Mouse (Mus musculus): ENCODE measurements around the gene Rcl1. TPM values are rescaled to one million over a fixed set of nuclear protein-coding genes. Genes with fewer than 3 reads are reported as not detected.

Gene Rcl1
- total RNA-seq, 2 experiments from 2014 or later, result 4.5 to 7.3 TPM

- DNase-seq, result no peak
- intact Hi-C loops (cut with DNase I), result loop anchor here (5.0 kb wide), 1 partner anchor 110 kb away; the partner anchor contains the start of gene Jak2
Observed at GRCm38 (mm10) chr19:29142307-29142706, 41.1 kb downstream of the Rcl1 start.

GRCm38 (mm10) chr19:29145421-29145820 is 44.2 kb downstream of the Rcl1 start:
- intact Hi-C loops (cut with DNase I), result no loop called here

GRCm38 (mm10) chr19:29146820-29147219 is 45.6 kb downstream of the Rcl1 start:
- intact Hi-C loops (cut with DNase I), result no loop called here
- DNase-seq, result no peak

More at GRCm38 (mm10) chr19:29145421-29145820, 44.2 kb downstream of the Rcl1 start:
- DNase-seq, result no peak

GRCm38 (mm10) chr19:29149583-29149982 is 48.4 kb downstream of the Rcl1 start:
- intact Hi-C loops (cut with DNase I), result no loop called here
- no peak for DNase-seq

GRCm38 (mm10) chr19:29150038-29150437 is 48.9 kb downstream of the Rcl1 start:
- intact Hi-C loops (cut with DNase I), result no loop called here
- DNase-seq, result no peak

- DNase-seq, result no peak
- intact Hi-C loops (cut with DNase I), result no loop called here
Observed at GRCm38 (mm10) chr19:29151443-29151842, 50.3 kb downstream of the Rcl1 start.

GRCm38 (mm10) chr19:29155552-29155951 is 54.4 kb downstream of the Rcl1 start:
- no peak for DNase-seq

GRCm38 (mm10) chr19:29156417-29156816 is 55.2 kb downstream of the Rcl1 start:
- intact Hi-C loops (cut with DNase I), result no loop called here
- no peak for DNase-seq

More at GRCm38 (mm10) chr19:29155552-29155951, 54.4 kb downstream of the Rcl1 start:
- intact Hi-C loops (cut with DNase I), result no loop called here

- intact Hi-C loops (cut with DNase I), result no loop called here
- DNase-seq, result no peak
Observed at GRCm38 (mm10) chr19:29157678-29158466, 56.7 kb downstream of the Rcl1 start.

GRCm38 (mm10) chr19:29158486-29158885 is 57.3 kb downstream of the Rcl1 start:
- intact Hi-C loops (cut with DNase I), result no loop called here
- no peak for DNase-seq

- intact Hi-C loops (cut with DNase I), result no loop called here
- no peak for DNase-seq
Observed at GRCm38 (mm10) chr19:29163817-29164527, 62.8 kb downstream of the Rcl1 start.

- intact Hi-C loops (cut with DNase I), result no loop called here
- DNase-seq, result no peak
Observed at GRCm38 (mm10) chr19:29164528-29165166, 63.5 kb downstream of the Rcl1 start.

GRCm38 (mm10) chr19:29167938-29168337 is 66.8 kb downstream of the Rcl1 start:
- intact Hi-C loops (cut with DNase I), result no loop called here
- DNase-seq, result no peak

GRCm38 (mm10) chr19:29180336-29180735 is 79.2 kb downstream of the Rcl1 start:
- intact Hi-C loops (cut with DNase I), result no loop called here

GRCm38 (mm10) chr19:29182166-29182565 is 81.0 kb downstream of the Rcl1 start:
- intact Hi-C loops (cut with DNase I), result no loop called here

More at GRCm38 (mm10) chr19:29180336-29180735, 79.2 kb downstream of the Rcl1 start:
- no peak for DNase-seq

GRCm38 (mm10) chr19:29185122-29185521 is 83.9 kb downstream of the Rcl1 start:
- intact Hi-C loops (cut with DNase I), result no loop called here
- DNase-seq, result no peak

More at GRCm38 (mm10) chr19:29182166-29182565, 81.0 kb downstream of the Rcl1 start:
- DNase-seq, result no peak

GRCm38 (mm10) chr19:29185552-29186232 is 84.5 kb downstream of the Rcl1 start:
- intact Hi-C loops (cut with DNase I), result no loop called here
- no peak for DNase-seq

- intact Hi-C loops (cut with DNase I), result no loop called here
- no peak for DNase-seq
Observed at GRCm38 (mm10) chr19:29188879-29189278, 87.7 kb downstream of the Rcl1 start.

All from heart, postnatal 36 days (tissue).